Mouse (Mus musculus) G1E (cell line): ENCODE data around the gene Lamp1.

Source experiments
- CTCF ChIP-seq: IDR thresholded peaks from 2 replicates; pipeline ENCODE4 v1.5.1; 2012; ENCODE audit warnings: low read depth, low read length, inconsistent platforms, mixed read lengths
- GATA1 ChIP-seq: IDR thresholded peaks from 2 replicates; pipeline ENCODE4 v1.6.1; 2012; ENCODE audit warnings: borderline replicate concordance, low read length, inconsistent platforms, mixed read lengths

DNA sequence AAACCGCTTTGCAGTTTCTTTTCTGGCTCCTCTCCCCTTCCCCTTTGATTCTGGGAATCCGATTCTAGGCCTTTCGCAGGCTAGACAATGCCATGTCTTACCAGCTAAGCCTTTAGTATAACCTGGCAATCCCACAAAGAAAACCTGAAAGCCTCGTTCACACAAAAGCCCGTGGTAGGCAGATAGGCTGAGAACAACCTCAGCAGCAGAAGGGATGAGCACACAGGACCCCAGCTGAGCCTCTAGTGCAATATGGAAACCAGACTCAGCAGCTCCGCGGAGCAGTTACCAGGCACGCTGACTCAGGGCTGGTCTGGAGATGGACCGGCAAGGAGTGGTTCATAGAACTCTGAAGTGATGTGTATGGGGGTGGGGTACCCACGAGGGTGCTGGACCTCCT, 35.9 kb downstream of the Lamp1 start:
- TF ChIP-seq CTCF (no peak), GATA1 (no peak)
